Mouse (Mus musculus) cerebellum, adult 2 months (tissue): ENCODE measurements around the gene 9930022D16Rik.

Source experiments
- CTCF ChIP-seq: fragments of 200-500 bp; IDR thresholded peaks from 2 replicates; pipeline ENCODE4 v1.5.1; 2011; ENCODE audit warnings: low read depth, mild to moderate bottlenecking, control low read depth, low read length, moderate library complexity, borderline replicate concordance; ENCODE audit not compliant: insufficient read depth
- POLR2A ChIP-seq: fragments of 200-500 bp; IDR thresholded peaks from 2 replicates; pipeline ENCODE4 v1.6.1; 2011; ENCODE audit warnings: low read length, control low read depth, borderline replicate concordance; ENCODE audit not compliant: insufficient read depth

- TF ChIP-seq CTCF (no peak), POLR2A (no peak)
Measured at GRCm38 (mm10) chr11:109468133-109468532, 54.4 kb downstream of the 9930022D16Rik start.
